Mouse (Mus musculus) spleen, adult 2 months (tissue): ENCODE results near the gene Iscu. TPM values are rescaled to one million over a fixed set of nuclear protein-coding genes. Genes with fewer than 3 reads are reported as not detected.
A peak's percentile ranks its signal among the peaks of the same experiment; 100 is the strongest.

Source experiments
- DNase-seq, 2 experiments: peaks; one replicate each; pipeline versions ENCODE4 v3.0.0 to v3.0.0-alpha.2; 2012 to 2021; ENCODE audit warnings: low spot score in 2 of 2, low read depth in 1 of 2
- H3K27ac ChIP-seq: fragments of 200-500 bp; 2 replicates; pipeline ENCODE4 v1.5.1; 2012; ENCODE audit warnings: low read length, inconsistent platforms; ENCODE audit not compliant: insufficient read depth
- H3K27me3 ChIP-seq: fragments of 200-500 bp; 2 replicates; pipeline ENCODE4 v1.6.1; 2012; ENCODE audit warnings: mild to moderate bottlenecking, moderate library complexity, low read length, inconsistent platforms; ENCODE audit not compliant: control insufficient read depth, insufficient read depth
- H3K36me3 ChIP-seq: fragments of 200-500 bp; 2 replicates; pipeline ENCODE4 v1.6.1; 2012; ENCODE audit warnings: mild to moderate bottlenecking, low read length, inconsistent platforms; ENCODE audit not compliant: control insufficient read depth, insufficient read depth
- H3K4me1 ChIP-seq: fragments of 200-500 bp; 2 replicates; pipeline ENCODE4 v1.6.1; 2011; ENCODE audit warnings: inconsistent platforms; ENCODE audit not compliant: control insufficient read depth, insufficient read depth, insufficient read length
- H3K4me3 ChIP-seq: fragments of 200-500 bp; 2 replicates; pipeline ENCODE4 v1.5.1; 2011; ENCODE audit warnings: mild to moderate bottlenecking, inconsistent platforms; ENCODE audit not compliant: insufficient read depth, insufficient read length; ENCODE audit errors: extremely low read depth
- CTCF ChIP-seq: fragments of 200-500 bp; IDR thresholded peaks from 2 replicates; pipeline ENCODE4 v1.5.1; 2011; ENCODE audit warnings: mild to moderate bottlenecking, inconsistent platforms; ENCODE audit not compliant: insufficient read depth, insufficient read length, insufficient replicate concordance; ENCODE audit errors: extremely low read depth
- POLR2A ChIP-seq: fragments of 200-500 bp; IDR thresholded peaks from 2 replicates; pipeline ENCODE4 v1.6.1; 2011; ENCODE audit warnings: low read depth, low read length, inconsistent platforms
- WGBS: fragments of 180-500 bp; shearing (Covaris S2); methylation state at CpG from one replicate; pipeline ENCODE4 v1.1.7; 2018; 5-methylcytosine and 5-hydroxymethylcytosine counted together
- polyA plus RNA-seq: library from polyadenylated mRNA; depleted of rRNA; stranded (reverse); fragments of >200 nt; gene quantifications from 2 replicates; pipeline ENCODE4 v1.2.3, GENCODE M21; 2012; rRNA removed

The Iscu gene
- 77.5 and 79.7 TPM in 2 replicates for polyA plus RNA-seq

GRCm38 (mm10) chr5:113772450-113772895 is at the start of gene Iscu, which contains the start of gene Sart3:
Iscu (plus strand) TSS chr5:113772748.
Sart3 (minus strand) TSS chr5:113772510.
- TF ChIP-seq POLR2A = peak; percentile 35; the same call in 1 of the 2 replicates
- TF ChIP-seq CTCF = no peak
- Histone ChIP-seq H3K27ac (peak within 1 kb of the TSS; percentile 99), H3K4me3 (peak within 1 kb of the TSS; percentile 99), H3K36me3 (peaks cover 11% of the 10 kb centered on the region; the same call in 1 of the 2 replicates), H3K27me3 (no peaks in the 10 kb centered on the region), H3K4me1 (peaks cover 14% of the 10 kb centered on the region; the same call in 1 of the 2 replicates)
- DNase-seq = peak; percentile 91 to 95
- WGBS = under 1% methylated on average over 49 of the region's 49 CpGs

DNA sequence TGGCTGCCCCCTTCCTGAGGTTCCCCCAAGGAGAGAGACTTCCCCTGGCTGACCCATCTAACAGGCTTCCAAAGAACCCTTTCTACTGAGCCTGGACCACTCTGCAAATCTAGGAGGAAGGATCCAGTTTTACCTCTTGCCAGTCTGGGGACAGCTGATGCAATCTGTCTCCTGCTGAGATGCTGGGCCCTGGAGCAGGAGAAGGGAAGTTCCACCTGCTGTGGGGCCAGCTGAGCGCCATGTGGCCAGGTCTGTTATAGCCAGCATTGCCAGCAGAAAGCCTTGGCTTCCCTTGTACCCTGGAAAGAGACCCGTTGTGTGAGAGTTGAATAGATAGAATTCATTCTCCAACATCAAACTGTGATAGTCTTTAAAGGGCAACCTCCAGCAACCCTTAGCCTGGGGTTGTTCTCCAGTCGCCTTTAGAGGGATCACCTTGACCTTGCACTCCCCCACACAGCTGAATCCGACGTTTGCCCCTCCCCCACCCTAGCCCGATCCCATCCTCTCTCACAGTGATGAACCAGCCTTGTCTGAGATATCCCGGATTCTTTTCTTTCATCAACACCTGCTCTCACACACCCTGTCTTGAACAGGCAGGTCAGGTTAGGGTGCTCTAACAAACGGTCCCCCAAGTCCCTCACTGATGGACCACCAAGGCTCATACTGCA is 48.8 kb upstream of the Iscu start:
- 39% methylated on average over 8 of the region's 8 CpGs for WGBS
- Histone ChIP-seq H3K4me1 (no peaks in the 10 kb centered on the region), H3K4me3 (no peak overlapping the region), H3K36me3 (no peaks in the 10 kb centered on the region), H3K27me3 (no peaks in the 10 kb centered on the region), H3K27ac (no peak overlapping the region)
- no peak for DNase-seq
- no peak for TF ChIP-seq CTCF
- TF ChIP-seq POLR2A = no peak

DNA sequence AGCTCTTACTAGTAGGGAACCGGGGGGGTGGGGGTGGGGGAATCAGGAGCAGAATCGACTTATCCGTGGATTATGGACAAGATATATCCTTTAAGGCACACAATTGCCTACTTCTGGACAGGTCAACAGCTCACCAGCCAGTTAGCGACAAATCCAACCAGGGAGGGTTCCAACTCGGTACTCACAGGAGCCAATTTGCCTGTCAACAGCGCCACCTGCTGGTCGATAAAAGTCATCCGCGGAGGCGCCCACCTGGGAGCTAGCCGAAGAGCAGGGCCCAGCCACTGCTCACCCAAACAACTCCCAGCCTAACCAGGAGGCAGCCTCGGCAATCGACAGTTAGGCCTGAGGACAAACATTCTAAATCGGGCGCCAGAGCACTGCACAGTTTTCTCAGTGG is 48.1 kb upstream of the Iscu start, which contains the start of gene 1700069L16Rik:
Gene 1700069L16Rik (minus strand): TSS at position 327 of the 400 bp plus-strand sequence.
- Histone ChIP-seq H3K4me3 (no peak within 1 kb of the TSS), H3K27me3 (no peaks in the 10 kb centered on the region), H3K27ac (no peak within 1 kb of the TSS), H3K4me1 (no peaks in the 10 kb centered on the region), H3K36me3 (no peaks in the 10 kb centered on the region)
- DNase-seq = peak; percentile 33 to 64
- WGBS = 5% methylated on average over 15 of the region's 15 CpGs
- TF ChIP-seq CTCF = peak; percentile 82; the same call in 1 of the 2 replicates
- no peak for TF ChIP-seq POLR2A

DNA sequence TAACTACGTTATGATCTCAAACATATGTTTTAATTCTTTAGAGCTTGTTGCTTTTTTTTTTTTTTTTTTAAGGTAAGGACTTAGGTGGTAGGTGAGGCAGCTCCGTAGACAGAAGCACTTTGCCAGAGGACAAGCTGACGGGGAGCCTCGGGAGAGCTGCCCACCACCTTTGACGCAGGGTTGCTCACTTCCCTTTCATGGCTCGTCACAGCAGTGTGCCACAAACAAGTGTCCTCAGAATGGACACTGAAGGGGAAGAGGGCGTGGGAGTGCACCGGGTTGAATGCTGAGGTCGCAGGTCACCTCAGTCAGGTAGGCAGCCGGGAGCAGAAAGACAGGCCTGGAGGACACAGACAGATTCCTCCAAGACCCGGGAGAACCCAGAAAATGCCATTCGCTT is 47.1 kb upstream of the Iscu start:
- 59% methylated on average over 12 of the region's 12 CpGs for WGBS

GRCm38 (mm10) chr5:113726618-113727017 is 45.9 kb upstream of the Iscu start:
- TF ChIP-seq POLR2A = no peak
- TF ChIP-seq CTCF = no peak
- H3K4me3 ChIP-seq = no peak overlapping the region
- no peaks in the 10 kb centered on the region for H3K27me3 ChIP-seq
- H3K4me1 ChIP-seq = no peaks in the 10 kb centered on the region
- H3K36me3 ChIP-seq = no peaks in the 10 kb centered on the region
- no peak overlapping the region for H3K27ac ChIP-seq
- 74% methylated on average over 6 of the region's 6 CpGs for WGBS
- DNase-seq = no peak

More for the DNA sequence above, 47.1 kb upstream of the Iscu start:
- DNase-seq = no peak
- no peak for TF ChIP-seq POLR2A
- TF ChIP-seq CTCF = no peak
- Histone ChIP-seq H3K27me3 (no peaks in the 10 kb centered on the region), H3K4me3 (no peak overlapping the region), H3K36me3 (no peaks in the 10 kb centered on the region), H3K27ac (no peak overlapping the region), H3K4me1 (no peaks in the 10 kb centered on the region)

DNA sequence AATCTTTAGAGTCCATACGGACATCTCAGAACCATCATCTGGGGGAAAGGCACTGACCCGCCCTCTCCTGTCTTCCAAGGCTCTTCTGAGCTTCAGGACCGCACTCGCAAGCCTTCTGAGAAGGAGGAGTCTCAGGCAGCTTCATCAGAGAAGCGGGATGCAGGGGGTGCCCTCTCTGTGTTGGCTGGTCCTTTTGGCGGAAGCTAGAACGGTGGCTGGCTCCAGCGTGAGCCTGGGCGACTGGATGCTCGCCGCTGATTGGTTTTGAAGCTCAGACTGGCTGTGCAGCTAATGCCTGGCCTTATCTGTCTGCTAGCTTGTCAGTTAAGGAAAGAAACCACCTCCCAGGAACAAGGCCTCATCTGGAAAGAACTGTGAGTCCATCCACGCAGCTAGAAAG is 45.3 kb upstream of the Iscu start:
- H3K4me3 ChIP-seq = no peak overlapping the region
- H3K27me3 ChIP-seq = no peaks in the 10 kb centered on the region
- no peaks in the 10 kb centered on the region for H3K36me3 ChIP-seq
- no peak overlapping the region for H3K27ac ChIP-seq
- no peaks in the 10 kb centered on the region for H3K4me1 ChIP-seq
- DNase-seq = no peak
- TF ChIP-seq CTCF = no peak
- TF ChIP-seq POLR2A = no peak
- 68% methylated on average over 12 of the region's 12 CpGs for WGBS

- no peak for TF ChIP-seq POLR2A
- TF ChIP-seq CTCF = no peak
- no peak for DNase-seq
- H3K36me3 ChIP-seq = no peaks in the 10 kb centered on the region
- no peak overlapping the region for H3K27ac ChIP-seq
- H3K4me3 ChIP-seq = no peak overlapping the region
- 78% methylated on average over 7 of the region's 7 CpGs for WGBS
- no peaks in the 10 kb centered on the region for H3K27me3 ChIP-seq
- no peaks in the 10 kb centered on the region for H3K4me1 ChIP-seq
Observed at GRCm38 (mm10) chr5:113728011-113728410, 44.5 kb upstream of the Iscu start.
